Mouse (Mus musculus) CH12.LX (cell line): ENCODE measurements around the gene Bcl9l. TPM values are rescaled to one million over a fixed set of nuclear protein-coding genes. Genes with fewer than 3 reads are reported as not detected.

Source experiments
- DNase-seq: peaks from one replicate; pipeline ENCODE4 v3.0.0-alpha.2; 2013; ENCODE audit errors: extremely low read depth
- H3K27ac ChIP-seq: 2 replicates; pipeline ENCODE4 v1.5.1; 2012; ENCODE audit warnings: low read depth, mild to moderate bottlenecking, control low read depth, moderate library complexity; ENCODE audit not compliant: insufficient read depth
- H3K27me3 ChIP-seq: replicated peaks from 2 replicates; pipeline ENCODE3; 2012; ENCODE audit warnings: inconsistent platforms
- H3K36me3 ChIP-seq, 2 experiments: replicated peaks in 1 of 2; 2 replicates each; pipeline versions ENCODE3 to v1.6.1; 2012; ENCODE audit warnings: inconsistent platforms in 1 of 2, low read length in 1 of 2, mild to moderate bottlenecking in 1 of 2, mixed read lengths in 1 of 2, moderate library complexity in 1 of 2; ENCODE audit not compliant: control insufficient read depth in 1 of 2, insufficient read depth in 1 of 2
- H3K4me1 ChIP-seq, 2 experiments: 2 replicates each; pipeline ENCODE4 v1.6.1; 2012; ENCODE audit warnings: inconsistent platforms in 1 of 2, moderate library complexity in 1 of 2; ENCODE audit not compliant: insufficient read depth in 2 of 2, control insufficient read depth in 1 of 2
- H3K4me2 ChIP-seq: 2 replicates; pipeline ENCODE4 v1.6.1; 2012; ENCODE audit warnings: low read depth, mild to moderate bottlenecking, control low read depth; ENCODE audit not compliant: poor library complexity, insufficient read depth, severe bottlenecking
- H3K4me3 ChIP-seq, 3 experiments: fragments of 150-350 bp in 1 of 3; sonication (generic) in 1 of 3; replicated peaks in 1 of 3; 2 replicates each; pipeline versions ENCODE3 to v1.5.1; 2011 to 2012; ENCODE audit warnings: low read depth in 2 of 3, low read length in 2 of 3, mild to moderate bottlenecking in 2 of 3, moderate library complexity in 2 of 3, control low read depth in 1 of 3, improper control_type of control experiment in 1 of 3, inconsistent platforms in 1 of 3, mixed read lengths in 1 of 3; ENCODE audit not compliant: poor library complexity in 1 of 3
- H3K79me2 ChIP-seq: replicated peaks from 2 replicates; pipeline ENCODE4 v1.6.1; 2012; ENCODE audit warnings: mild to moderate bottlenecking, moderate library complexity; ENCODE audit not compliant: control insufficient read depth, poor library complexity, insufficient read depth, severe bottlenecking; ENCODE audit errors: extremely low read depth
- H3K9ac ChIP-seq: 2 replicates; pipeline ENCODE4 v1.6.1; 2012; ENCODE audit warnings: low read depth, mild to moderate bottlenecking, control low read depth, moderate library complexity; ENCODE audit not compliant: insufficient read depth
- H3K9me3 ChIP-seq: replicated peaks from 2 replicates; pipeline ENCODE3; 2012; ENCODE audit warnings: low read length, inconsistent platforms, mixed read lengths
- BHLHE40 ChIP-seq: IDR thresholded peaks from 2 replicates; pipeline ENCODE4 v1.6.1; 2011; ENCODE audit warnings: mild to moderate bottlenecking, low read depth, low read length, improper control_type of control experiment
- CTCF ChIP-seq, 2 experiments: IDR thresholded peaks in 1 of 2; conservative IDR thresholded peaks in 1 of 2; 2 replicates each; pipeline ENCODE4 v1.5.1; 2011 to 2012; ENCODE audit warnings: low read depth in 2 of 2, low read length in 2 of 2, improper control_type of control experiment in 1 of 2, inconsistent platforms in 1 of 2, mild to moderate bottlenecking in 1 of 2, moderate library complexity in 1 of 2
- E2F4 ChIP-seq: IDR thresholded peaks from 2 replicates; pipeline ENCODE4 v1.6.1; 2011; ENCODE audit warnings: low read depth, low read length, improper control_type of control experiment; ENCODE audit not compliant: insufficient replicate concordance
- GABPA ChIP-seq: IDR thresholded peaks from 2 replicates; pipeline ENCODE4 v1.6.1; 2012; ENCODE audit warnings: low read depth, low read length, improper control_type of control experiment, inconsistent platforms; ENCODE audit not compliant: insufficient replicate concordance
- HCFC1 ChIP-seq: IDR thresholded peaks from 2 replicates; pipeline ENCODE4 v1.6.1; 2012; ENCODE audit warnings: low read depth, mild to moderate bottlenecking, inconsistent platforms, low read length, improper control_type of control experiment
- JUN ChIP-seq: IDR thresholded peaks from 2 replicates; pipeline ENCODE4 v1.6.1; 2011; ENCODE audit warnings: low read depth, mild to moderate bottlenecking, low read length, improper control_type of control experiment, moderate library complexity; ENCODE audit not compliant: insufficient read depth
- JUND ChIP-seq: conservative IDR thresholded peaks from 2 replicates; pipeline ENCODE4 v1.6.1; 2011; ENCODE audit warnings: low read depth, low read length, improper control_type of control experiment
- KAT2A ChIP-seq: IDR thresholded peaks from 2 replicates; pipeline ENCODE4 v1.6.1; 2012; ENCODE audit warnings: low read length, improper control_type of control experiment, inconsistent platforms; ENCODE audit not compliant: insufficient replicate concordance
- MAX ChIP-seq: IDR thresholded peaks from 2 replicates; pipeline ENCODE4 v1.6.1; 2011; ENCODE audit warnings: low read length, improper control_type of control experiment
- MAZ ChIP-seq: IDR thresholded peaks from 2 replicates; pipeline ENCODE4 v1.6.1; 2012; ENCODE audit warnings: low read depth, mild to moderate bottlenecking, inconsistent platforms, low read length, improper control_type of control experiment, moderate library complexity
- MXI1 ChIP-seq: IDR thresholded peaks from 2 replicates; pipeline ENCODE4 v1.6.1; 2011; ENCODE audit warnings: mild to moderate bottlenecking, low read depth, low read length, improper control_type of control experiment
- NELFE ChIP-seq: IDR thresholded peaks from 2 replicates; pipeline ENCODE4 v1.6.1; 2011; ENCODE audit warnings: low read depth, low read length, improper control_type of control experiment
- NRF1 ChIP-seq: IDR thresholded peaks from 2 replicates; pipeline ENCODE4 v1.6.1; 2014; ENCODE audit warnings: low read depth, mild to moderate bottlenecking, inconsistent platforms, low read length, improper control_type of control experiment, moderate library complexity
- PAX5 ChIP-seq: IDR thresholded peaks from 2 replicates; pipeline ENCODE4 v1.6.1; 2012; ENCODE audit warnings: low read length, inconsistent platforms, mixed read lengths
- POLR2AphosphoS2 ChIP-seq: IDR thresholded peaks from 2 replicates; pipeline ENCODE4 v1.6.1; 2011; ENCODE audit warnings: low read depth, low read length, improper control_type of control experiment
- SIN3A ChIP-seq: IDR thresholded peaks from 2 replicates; pipeline ENCODE4 v1.6.1; 2012; ENCODE audit warnings: low read length, improper control_type of control experiment, inconsistent platforms
- UBTF ChIP-seq: IDR thresholded peaks from 2 replicates; pipeline ENCODE4 v1.6.1; 2012; ENCODE audit warnings: low read depth, mild to moderate bottlenecking, inconsistent platforms, low read length, improper control_type of control experiment, moderate library complexity
- USF1 ChIP-seq: IDR thresholded peaks from 2 replicates; pipeline ENCODE4 v1.6.1; 2014; ENCODE audit warnings: low read depth, mild to moderate bottlenecking, inconsistent platforms, low read length, improper control_type of control experiment
- dilution Hi-C: fragments of 300-500 bp; cut with MboI; formaldehyde crosslinking; loops from 2 replicates; pipeline ENCODE4 v1.14.3; 2020; ENCODE audit warnings: low sequenced_read_pairs; ENCODE audit not compliant: extremely low pct_unique_long_range_greater_than_20kb, extremely low pct_ligation_motif_present
- in situ Hi-C: fragments of 300-500 bp; cut with MboI; formaldehyde crosslinking; loops from 3 replicates; pipeline ENCODE4 v1.14.3; 2019; ENCODE audit warnings: low sequenced_read_pairs, low pct_ligation_motif_present, low pct_unique_long_range_greater_than_20kb, mixed read lengths
- polyA plus RNA-seq: library from polyadenylated mRNA; unstranded; fragments of >175 nt; gene quantifications from 2 replicates; pipeline ENCODE4 v1.2.1, GENCODE M21; 2012; ENCODE audit warnings: low read depth; ENCODE audit not compliant: insufficient read length
- total RNA-seq, 2 experiments: library from RNA; depleted of rRNA; stranded (reverse); fragments of 300-350 nt in 1 of 2; fragments of >200 nt in 1 of 2; gene quantifications; 2 replicates each; pipeline ENCODE4 v1.2.3; 2012 to 2014

Bcl9l gene
- total and polyA plus RNA-seq, 3 experiments: 0.67 to 7.5 (median 1.6) TPM

GRCm38 (mm10) chr9:44461950-44462349 lies 20.7 kb upstream of the Bcl9l start:
- Histone ChIP-seq H3K79me2 (no peaks in the 10 kb centered on the region), H3K4me3 (no peak overlapping the region), H3K36me3 (no peaks in the 10 kb centered on the region), H3K9me3 (peaks cover 4% of the 10 kb centered on the region), H3K9ac (no peak overlapping the region), H3K4me1 (peaks cover 0 to 4% of the 10 kb centered on the region in 2 experiments; a peak in 1 of 4 replicates), H3K27ac (no peak overlapping the region), H3K27me3 (peaks cover 18% of the 10 kb centered on the region), H3K4me2 (no peak overlapping the region)
- TF ChIP-seq SIN3A (no peak), USF1 (peak; percentile 21), MXI1 (no peak), NRF1 (no peak), JUN (no peak), BHLHE40 (peak; percentile 60), KAT2A (no peak), HCFC1 (no peak), MAZ (no peak), POLR2AphosphoS2 (no peak), UBTF (no peak), JUND (no peak), PAX5 (no peak), CTCF (conservative IDR thresholded peaks at IDR 0.05 in 1 of 2, IDR thresholded peaks at IDR 0.05 in 1 of 2; ENCODE audit: low read depth in 2 of 2, low read length in 2 of 2) (no peak)
- dilution Hi-C loops (no loop called here), in situ Hi-C loops (loop anchor here (5.0 kb wide), 2 partner anchors 35 to 185 kb away; no protein-coding TSS in a partner anchor)
- no peak for DNase-seq

GRCm38 (mm10) chr9:44468224-44468623 lies 14.4 kb upstream of the Bcl9l start:
- TF ChIP-seq NELFE (no peak), NRF1 (no peak), E2F4 (no peak), MAX (no peak), GABPA (no peak)
- Histone ChIP-seq H3K36me3 (no peaks in the 10 kb centered on the region), H3K27me3 (peaks cover 42% of the 10 kb centered on the region), H3K4me1 (no peaks in the 10 kb centered on the region; a peak in 1 of 4 replicates), H3K9me3 (peaks cover 4% of the 10 kb centered on the region), H3K9ac (no peak overlapping the region), H3K4me3 (no peak overlapping the region), H3K4me2 (no peak overlapping the region), H3K79me2 (no peaks in the 10 kb centered on the region), H3K27ac (no peak overlapping the region)
- no peak for DNase-seq
- dilution Hi-C loops (no loop called here), in situ Hi-C loops (no loop called here)
